Mouse (Mus musculus) erythroblast, adult 5-6 weeks (primary cell): ENCODE data around the gene Fam83f. TPM values are rescaled to one million over a fixed set of nuclear protein-coding genes. Genes with fewer than 3 reads are reported as not detected.

Source experiments
- ATAC-seq: replicated peaks from 2 replicates; pipeline ENCODE4 v1.8.0; 2016; ENCODE audit warnings: moderate number of reproducible peaks, mild to moderate bottlenecking, moderate TSS enrichment, inconsistent platforms; ENCODE audit not compliant: poor library complexity, low FRiP score, severe bottlenecking
- total RNA-seq, 2 experiments: library from RNA; stranded (forward) in 1 of 2; stranded (reverse) in 1 of 2; fragments of 150-400 nt in 1 of 2; fragments of 200-764, 138-1000 nt in 1 of 2; gene quantifications; 2 replicates each; pipeline versions ENCODE4 v1.2.3 to v1.2.4; 2015 to 2017; ENCODE audit warnings: low replicate concordance in 2 of 2

Gene Fam83f
- total RNA-seq, 2 experiments from 2014 or later: not detected

- no peak for ATAC-seq
These were observed 12.7 kb upstream of the Fam83f start for GRCm38 (mm10) chr15:80658815-80659471.

DNA sequence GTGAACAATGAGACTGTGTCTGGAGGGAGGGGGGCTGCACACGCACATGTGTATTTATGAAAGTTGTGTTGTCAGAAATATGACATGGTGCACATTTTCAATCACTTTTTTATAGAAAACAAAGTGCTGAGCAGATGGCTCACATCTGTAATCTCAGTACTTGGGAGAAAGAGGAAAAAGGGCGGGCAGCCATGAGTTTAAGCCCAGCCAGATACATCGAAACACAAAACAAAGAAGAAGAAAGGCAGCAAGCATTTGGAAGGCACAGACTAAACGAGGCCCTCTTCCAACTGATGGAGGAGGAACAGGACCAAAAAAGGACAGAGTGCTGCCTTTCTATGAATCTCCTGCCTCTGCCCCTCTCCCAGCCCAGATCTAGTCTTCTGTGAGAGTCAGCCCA is 10.7 kb upstream of the Fam83f start:
- ATAC-seq: no peak

GRCm38 (mm10) chr15:80664444-80664843 is 7.2 kb upstream of the Fam83f start:
- ATAC-seq: no peak

DNA sequence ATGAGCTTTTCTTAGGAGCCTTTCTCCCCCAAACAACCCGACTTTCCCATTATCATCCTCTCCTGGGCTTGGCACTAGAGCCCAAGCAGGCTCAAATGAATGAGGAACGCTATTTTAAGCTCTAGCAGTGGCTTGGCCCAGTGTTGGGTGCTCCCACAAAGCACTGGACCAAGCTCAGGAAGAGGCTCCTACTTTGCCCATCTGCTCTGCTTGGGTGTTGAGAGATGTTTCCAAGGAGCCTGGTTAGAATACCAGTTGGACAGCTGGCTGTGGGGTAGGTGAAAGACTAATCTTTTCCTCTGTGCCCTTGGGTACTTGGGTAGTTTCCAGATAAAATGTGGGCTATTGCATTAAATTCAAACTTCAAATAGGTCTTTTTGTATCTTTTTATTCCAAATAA is 1.2 kb downstream of the Fam83f start:
- no peak for ATAC-seq

- ATAC-seq: no peak
These were observed 1.9 kb downstream of the Fam83f start for GRCm38 (mm10) chr15:80673337-80674095.

DNA sequence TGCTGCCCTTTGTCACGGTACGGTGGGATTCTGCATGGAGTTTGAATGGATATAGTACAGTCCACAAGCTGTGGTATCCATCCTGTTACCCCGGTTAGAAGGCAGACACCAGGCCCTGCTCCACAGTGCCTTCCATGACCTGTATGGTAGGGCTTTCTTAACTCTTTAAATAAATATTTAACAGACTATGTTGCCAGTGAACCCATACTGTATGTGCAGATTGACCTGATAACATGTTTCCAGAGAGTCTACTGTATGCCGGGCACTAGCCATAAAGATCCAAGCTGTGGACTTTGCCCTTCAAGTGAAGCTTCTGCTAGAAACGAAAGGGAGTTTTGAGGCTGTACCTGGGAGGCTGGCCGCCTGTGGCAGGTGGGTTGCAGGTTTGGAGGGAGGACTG is 3.1 kb downstream of the Fam83f start:
- ATAC-seq: no peak

DNA sequence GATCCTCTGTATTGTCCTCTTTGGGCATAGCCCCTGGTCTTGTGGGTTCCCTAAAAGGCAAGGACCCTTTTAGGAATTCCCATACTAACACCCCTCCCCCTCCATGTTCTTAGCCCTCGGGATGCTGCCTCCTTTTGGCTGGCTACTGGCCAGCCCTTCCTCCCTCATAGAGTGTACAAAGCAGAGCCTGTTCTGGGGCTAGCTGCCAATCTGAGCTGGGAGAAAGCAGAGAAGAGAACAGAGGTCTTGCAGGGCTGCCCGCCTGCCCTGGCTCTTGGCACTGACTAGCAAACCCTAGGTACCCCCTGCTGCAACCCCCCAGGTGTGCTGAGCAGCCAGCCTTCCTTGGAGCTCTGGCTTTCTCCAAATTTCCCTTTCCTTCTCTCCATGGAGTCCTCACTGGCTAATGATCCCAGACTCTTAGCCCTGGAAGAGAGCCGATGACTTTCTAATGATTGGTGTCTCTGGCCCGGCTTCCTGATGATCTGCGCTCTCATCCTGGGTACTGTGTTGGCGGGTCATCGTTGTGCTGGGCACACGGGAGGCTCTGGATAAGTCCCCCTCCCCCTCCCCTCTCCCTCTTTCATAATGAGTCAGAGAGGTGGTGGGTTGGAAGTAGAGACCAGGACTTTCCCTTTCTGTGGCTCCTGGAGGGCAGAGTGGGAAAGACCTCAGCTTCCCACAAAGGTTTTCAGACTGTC is 8.0 kb downstream of the Fam83f start:
- ATAC-seq: no peak

DNA sequence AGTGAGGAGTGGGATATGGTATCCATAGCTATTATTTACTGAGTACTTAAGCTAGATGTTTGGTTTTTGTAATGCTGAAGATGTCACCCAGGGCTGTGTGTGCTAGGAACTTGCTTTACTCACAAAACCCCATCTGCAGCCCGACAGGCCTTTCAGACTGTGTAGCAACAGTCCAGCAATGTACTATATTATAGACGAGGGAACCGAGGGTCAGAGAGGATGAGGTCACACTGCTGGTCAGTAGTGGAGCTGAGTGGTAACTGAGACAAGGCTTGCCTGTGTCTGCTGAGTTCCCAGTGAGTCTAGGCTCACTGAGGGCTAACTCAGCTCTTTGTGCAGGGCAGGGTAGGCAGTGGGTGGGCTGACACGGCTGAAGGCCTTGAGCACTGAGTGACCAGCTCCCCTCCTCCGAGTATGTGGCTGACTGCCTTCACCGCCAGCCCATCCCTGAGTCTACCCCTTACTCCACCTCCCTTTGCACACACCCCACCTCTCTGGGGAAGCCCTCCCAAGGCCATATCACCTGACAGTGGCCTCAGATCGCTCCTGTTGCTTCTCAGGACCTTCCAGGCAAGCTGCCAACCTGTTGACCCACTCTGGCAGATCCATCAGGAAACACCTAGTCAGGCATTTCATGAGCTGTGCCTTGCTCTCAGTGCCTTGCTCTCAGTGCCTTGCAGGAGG is 8.8 kb downstream of the Fam83f start:
- no peak for ATAC-seq

- no peak for ATAC-seq
These were observed 9.8 kb downstream of the Fam83f start for GRCm38 (mm10) chr15:80681466-80681881.

DNA sequence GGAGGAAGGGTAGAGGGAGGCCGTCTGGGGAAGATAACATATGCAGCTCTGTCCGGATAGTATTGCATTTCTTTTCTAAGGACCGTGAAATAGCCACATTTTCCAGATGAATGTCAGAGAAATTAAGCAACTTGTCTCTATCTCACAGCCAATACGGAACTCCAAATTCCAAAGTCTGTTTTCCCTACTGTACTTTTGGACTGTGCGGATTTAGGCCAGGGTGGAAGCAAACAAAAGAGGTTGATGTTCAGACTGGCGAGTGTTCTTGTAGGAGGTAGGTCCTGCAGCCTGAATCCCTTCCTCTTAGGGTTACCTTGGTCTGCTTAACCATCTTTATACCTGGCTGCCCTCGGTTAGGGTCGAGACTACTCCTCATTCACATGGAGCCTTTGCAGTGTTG is 10.7 kb downstream of the Fam83f start:
- ATAC-seq: no peak

- ATAC-seq: no peak
These were observed 11.5 kb downstream of the Fam83f start for GRCm38 (mm10) chr15:80683151-80683550.

DNA sequence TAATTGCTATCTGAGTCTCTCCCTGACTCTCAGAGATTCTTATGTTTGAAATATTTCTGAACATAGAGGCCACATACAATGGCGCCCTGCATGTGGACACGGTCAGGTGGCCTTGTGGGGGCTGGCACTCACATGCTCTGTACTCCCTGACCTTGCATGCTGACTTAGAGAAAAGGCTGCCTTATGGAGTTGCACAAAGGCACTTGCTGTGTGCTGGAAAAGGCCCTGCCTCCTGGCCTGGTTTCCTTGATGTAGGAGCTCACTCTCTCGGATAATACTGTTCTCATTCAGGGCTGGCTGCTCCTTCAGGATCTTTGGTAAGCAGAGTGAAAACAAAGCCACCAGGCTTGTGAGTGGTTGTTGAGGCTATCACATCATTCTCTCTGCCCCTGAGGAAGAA is 12.3 kb downstream of the Fam83f start:
- ATAC-seq: no peak

GRCm38 (mm10) chr15:80684786-80685602 is 13.3 kb downstream of the Fam83f start:
- no peak for ATAC-seq

DNA sequence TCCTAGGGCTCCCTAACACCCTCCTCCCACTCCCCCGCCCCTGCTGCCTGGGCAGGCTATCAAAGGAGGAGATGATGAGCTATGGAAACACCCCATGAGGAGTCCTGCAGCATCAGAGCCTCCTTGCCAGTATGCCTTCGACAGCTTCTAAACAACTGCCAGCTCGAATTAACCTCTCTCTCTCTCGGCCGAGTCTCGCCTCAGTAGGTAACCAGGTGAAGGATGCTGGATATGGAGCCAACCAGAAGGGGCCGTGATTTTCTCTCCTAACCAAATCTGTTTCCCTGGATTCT is 13.9 kb downstream of the Fam83f start:
- ATAC-seq: no peak

- no peak for ATAC-seq
These were observed 16.9 kb downstream of the Fam83f start for GRCm38 (mm10) chr15:80688536-80688935.

DNA sequence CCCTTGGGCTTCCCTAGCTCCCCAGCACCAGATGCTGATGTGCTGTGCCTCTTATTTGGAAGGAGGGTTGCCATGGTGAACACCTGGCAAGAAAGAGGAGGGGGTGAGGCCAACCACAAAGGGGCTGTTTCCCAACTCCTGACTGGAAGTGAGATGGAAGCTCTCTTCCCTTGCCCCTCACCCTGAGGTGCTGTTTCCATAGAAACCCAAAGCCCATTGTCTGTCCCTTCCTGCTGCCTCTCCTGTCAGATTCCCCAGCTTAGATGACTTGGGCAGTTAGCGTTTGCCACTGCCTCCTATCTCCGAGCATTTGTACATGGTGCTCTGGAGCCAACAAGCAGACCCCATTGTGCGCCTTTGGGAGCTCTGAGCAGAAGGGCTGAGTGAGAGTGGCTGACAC is 21.8 kb downstream of the Fam83f start:
- no peak for ATAC-seq

DNA sequence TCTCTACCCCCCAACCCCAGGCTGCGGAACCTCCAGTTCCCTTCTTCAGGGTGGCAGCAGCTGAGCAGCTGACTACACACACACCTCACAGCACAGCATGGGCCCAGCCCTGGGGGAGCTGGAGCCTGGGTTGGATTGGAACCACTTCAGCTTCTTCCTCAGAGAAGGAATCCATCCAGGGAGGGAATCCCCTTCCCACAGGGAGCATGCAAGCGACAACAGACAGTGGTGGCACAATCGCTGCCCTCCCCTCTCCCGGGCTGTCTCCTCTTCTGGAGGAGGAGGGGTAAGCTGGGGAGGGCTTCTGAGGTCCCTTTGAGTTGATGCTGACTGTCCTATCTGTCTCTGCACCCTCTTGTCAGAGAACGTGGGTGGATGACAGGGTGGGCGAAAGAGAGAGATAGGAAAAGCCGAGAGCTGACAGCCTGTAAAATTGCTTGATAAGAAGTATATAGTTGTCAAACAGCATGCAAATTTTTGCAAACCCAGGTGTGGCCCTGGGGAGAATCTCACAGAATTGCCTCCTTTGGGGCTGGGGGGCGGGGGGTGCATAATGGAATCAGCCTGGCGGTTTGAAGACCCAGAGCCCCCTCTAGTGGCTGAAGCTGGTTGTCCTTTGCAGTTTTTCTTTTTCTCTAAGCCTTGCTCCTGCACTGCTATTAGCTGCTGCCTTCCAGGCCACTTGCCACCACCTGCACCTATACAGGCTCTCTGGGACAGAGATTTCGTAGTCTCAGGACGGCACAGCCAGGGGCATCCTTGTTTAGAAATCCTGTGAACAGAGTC is 22.7 kb downstream of the Fam83f start:
- ATAC-seq: 0 out of 2 replicates have a peak, but pooled peaks have one; percentile 17

DNA sequence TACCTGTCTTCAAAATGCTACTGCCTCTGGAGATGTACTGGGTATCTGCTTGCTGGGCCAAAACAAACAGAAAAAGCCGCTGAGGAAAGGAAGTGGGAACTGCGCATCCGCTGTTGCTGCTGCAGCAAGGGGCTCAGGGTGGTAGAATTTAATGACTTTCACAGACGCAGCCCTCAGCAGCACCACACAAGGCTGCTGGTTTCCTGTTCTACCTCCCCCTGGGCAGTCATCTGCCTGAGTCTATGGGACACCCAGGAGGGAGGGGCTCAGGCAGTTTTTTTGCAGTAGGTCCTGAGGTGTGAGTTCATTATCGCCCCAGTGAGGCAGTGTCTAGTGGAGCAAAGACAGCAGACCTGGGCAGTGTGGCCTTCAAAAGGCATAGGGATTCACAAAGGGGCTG is 25.9 kb downstream of the Fam83f start:
- no peak for ATAC-seq
